Mouse (Mus musculus) brain, embryonic 14.5 days (tissue): Measurements from ENCODE around the gene Trpv5.

ENCODE experiments used
- CTCF ChIP-seq: fragments of 200-500 bp; IDR thresholded peaks from 2 replicates; pipeline ENCODE4 v1.5.1; 2012; ENCODE audit warnings: inconsistent platforms, mild to moderate bottlenecking, moderate library complexity, borderline replicate concordance; ENCODE audit not compliant: insufficient read depth, insufficient read length; ENCODE audit errors: extremely low read depth
- POLR2A ChIP-seq: fragments of 200-500 bp; IDR thresholded peaks from 2 replicates; pipeline ENCODE4 v1.6.1; 2012; ENCODE audit warnings: mild to moderate bottlenecking, inconsistent platforms, borderline replicate concordance; ENCODE audit not compliant: poor library complexity, insufficient read depth, insufficient read length, severe bottlenecking; ENCODE audit errors: extremely low read depth

DNA sequence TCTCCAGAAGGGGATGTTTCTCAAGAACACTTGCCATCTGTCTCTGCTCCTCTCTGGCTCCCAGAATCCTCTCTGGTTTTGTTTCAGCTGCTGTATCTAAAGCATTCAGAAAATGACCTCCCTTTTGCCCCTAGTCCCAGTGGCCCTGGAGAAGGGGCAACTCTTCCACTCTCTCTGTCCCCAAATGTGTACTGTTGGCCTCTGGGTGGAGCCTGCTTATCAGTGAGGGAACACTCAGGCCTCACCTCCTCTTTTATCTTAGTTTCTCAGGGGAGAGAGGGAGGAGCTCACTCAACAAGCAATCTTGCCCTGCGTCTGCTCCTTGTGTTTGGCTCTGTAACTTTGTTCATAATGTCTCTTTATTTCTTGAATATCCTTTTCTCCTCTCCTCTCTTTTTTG, 23.6 kb upstream of the Trpv5 start, which contains the start of gene Kel:
- no peak for TF ChIP-seq CTCF
- TF ChIP-seq POLR2A, result no peak
